Mouse (Mus musculus): Measurements from ENCODE around the gene Tgfbr3l. TPM values are rescaled to one million over a fixed set of nuclear protein-coding genes. Genes with fewer than 3 reads are reported as not detected.
"Not testable (repeated sequence)": the region's sequence is repeated elsewhere in the genome, so short reads cannot be mapped to it uniquely, and the experiment has no call there.

Tgfbr3l gene
- total RNA-seq, 2 experiments from 2014 or later = 1.7 TPM

DNA sequence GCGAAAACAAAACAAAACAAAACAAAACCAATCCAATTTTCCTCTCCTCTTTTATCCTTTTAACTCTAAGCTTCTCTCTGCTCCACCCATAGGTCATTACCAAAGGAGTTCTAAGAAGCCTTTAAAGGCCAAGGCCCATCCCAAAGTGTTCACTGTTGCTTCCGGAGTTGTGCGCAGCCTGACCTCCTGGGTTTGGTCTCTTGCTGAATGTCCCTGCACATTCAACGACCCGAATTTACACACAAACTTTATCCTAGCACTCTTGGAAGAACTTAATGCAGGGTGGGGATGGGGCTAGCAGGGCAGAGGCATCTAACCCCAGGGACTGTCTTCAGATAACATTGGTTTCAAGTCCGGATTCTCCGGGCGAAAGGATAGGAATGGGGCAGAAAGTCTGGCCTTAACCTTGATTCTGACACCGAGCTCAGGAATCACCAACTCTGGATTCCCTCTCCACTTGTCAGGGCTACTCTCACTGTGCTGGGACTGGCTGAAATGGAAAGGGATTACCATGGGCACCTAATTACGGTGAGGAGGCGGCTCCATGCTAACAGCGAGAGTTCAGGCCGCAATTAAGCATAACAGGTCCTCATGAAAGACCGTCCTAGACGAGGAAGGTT is 10.1 kb upstream of the Tgfbr3l start:
- DNase-seq = peak in 1 of 2 experiments; percentile 38

DNA sequence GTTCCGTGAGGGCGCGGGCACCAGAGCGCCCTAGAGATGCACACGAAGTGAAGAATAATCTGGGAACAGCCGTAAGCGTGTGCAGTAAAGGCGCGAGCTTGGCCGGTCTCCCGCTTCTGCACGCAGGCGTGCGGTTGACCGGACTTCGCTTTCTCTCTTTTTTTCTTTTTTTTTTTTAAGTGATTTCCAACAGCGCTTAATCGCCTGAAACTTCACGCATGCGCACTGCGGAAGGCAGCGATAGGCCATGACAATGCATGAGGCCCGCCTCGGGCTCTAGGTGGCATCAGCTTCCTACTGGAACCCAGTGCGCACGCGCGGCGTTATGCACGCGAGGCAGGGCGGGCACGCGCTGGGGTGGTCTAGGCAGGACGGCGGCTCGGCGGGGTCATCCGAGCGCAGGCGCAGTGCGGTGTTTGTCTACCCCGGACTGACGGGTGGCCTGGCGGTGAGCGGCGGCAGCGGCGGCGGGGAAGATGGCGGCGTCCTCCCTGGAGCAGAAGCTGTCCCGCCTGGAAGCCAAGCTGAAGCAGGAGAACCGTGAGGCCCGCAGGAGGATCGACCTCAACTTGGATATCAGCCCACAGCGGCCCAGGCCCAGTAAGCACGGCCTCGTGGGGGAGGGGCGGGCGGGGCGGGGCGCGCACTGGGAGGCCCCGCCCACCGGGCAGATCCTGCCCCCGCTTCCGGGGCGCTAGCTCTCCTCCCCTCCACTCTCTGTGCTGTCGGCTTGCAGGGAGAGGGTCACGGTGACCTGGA is 9.4 kb upstream of the Tgfbr3l start, which contains the start of the genes Map2k7 and Gm49320:
Gene Map2k7, plus strand, starts transcription at position 307 of the 759 bp plus-strand sequence.
Gene Gm49320, plus strand, starts transcription at position 432 of the 759 bp plus-strand sequence.
- peak; percentile 99 to 100 for DNase-seq

DNA sequence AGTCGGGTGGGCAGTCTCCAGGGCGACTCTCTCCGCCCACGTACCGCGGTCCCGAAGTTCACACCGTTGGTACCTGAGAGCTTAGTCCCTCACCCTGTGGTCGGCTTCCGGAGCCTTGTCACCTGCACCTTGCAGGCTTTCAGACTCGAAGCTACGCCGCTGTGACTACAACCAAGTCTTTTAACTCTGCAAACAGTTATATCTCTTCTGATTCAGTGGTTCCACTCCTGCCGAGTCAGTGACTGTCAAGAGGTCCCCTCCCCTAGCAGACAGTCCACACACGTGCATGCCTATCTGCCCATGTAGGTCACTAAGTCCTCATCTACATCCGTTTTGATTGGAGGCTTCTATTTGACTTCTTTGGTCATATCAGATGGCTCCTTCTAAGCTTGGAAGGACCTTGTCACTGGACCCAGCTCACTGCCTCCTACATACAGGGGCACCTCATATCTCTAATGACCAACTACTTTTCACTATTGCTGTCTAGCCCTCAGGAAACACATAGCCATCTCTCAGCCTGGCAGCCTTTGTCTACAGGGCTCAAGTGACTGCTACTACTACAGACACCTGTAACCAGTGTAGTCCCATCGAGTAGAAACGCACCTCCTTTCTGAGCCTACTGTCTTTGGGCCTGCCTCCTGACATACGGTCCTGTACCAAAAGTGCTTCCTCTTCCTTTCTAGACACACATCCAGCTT is 8.7 kb upstream of the Tgfbr3l start:
- DNase-seq = no peak

DNA sequence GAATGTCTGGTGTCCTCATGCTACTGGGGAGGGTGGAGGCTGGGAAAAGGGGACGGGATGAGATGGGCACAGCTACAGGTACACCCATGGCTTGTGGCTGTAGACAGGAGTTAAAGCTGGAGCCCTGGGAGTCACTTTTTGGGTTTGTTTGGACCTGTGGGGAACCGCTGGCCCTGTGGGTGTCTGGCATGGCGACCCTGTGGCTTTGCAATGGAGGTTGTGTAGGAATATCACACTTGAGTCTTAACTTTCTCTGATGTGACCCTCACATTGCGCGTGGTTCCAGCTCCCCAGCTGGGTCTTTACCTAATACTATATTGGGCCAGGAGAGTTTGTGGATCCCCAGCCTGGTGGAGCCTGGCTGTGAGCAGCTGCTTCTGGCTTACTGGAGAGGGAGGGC is 3.0 kb upstream of the Tgfbr3l start:
- DNase-seq = no peak

DNA sequence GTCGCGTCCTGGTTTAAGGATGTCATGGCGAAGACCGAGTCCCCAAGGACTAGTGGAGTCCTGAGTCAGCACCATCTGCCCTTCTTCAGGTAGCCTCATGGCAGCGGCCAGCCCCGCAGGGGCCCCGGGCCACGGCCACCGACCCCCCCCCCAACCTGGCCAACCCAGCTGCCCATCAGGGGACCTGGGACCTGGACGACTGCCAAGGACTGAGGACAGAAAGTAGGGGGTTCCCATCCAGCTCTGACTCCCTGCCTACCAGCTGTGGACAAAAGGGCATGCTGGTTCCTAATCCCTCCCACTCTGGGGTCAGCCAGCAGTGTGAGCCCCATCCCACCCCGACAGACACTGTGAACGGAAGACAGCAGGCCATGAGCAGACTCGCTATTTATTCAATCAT is 2.3 kb upstream of the Tgfbr3l start:
- DNase-seq = no peak

DNA sequence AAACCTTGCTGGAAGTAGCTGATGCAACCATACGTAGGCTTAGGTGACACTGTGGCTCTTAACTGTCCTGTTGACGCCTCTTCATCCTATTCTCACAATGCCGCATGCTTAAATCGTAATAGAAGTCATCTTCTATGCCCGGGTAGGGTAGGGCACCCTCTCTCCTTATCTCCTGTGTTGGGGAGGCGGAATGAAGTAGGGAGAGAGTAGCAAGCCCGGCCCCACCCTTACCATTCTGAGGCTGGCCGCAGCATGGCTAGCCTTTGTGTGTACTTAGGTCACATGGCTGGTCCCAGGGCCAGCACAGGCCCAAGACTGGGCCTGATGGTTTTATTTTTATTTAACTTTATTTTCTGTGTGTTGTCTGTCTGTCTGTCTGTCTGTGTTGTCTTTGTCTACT is 773 bp upstream of the Tgfbr3l start:
- no peak for DNase-seq

DNA sequence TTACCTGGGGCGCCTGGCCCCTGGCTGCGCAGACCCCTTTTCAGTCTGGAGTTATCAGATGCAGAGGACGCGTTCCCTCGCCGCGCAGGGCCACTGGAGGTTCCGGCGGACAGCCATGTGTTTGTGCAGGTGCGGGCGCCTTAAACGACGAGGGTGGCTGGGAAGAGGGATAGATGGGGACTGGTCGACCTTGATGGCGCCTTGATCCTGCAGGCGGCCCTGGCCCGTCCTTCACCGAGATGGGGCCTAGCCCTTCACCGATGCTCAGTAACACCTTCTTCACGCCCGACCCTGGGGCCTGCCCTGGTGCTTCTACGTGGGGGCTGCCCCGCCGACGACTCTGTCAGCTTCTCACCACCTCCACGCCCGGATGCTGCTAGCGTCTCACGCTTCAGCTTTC is 1.2 kb downstream of the Tgfbr3l start:
- peak; percentile 26 to 32 for DNase-seq

DNA sequence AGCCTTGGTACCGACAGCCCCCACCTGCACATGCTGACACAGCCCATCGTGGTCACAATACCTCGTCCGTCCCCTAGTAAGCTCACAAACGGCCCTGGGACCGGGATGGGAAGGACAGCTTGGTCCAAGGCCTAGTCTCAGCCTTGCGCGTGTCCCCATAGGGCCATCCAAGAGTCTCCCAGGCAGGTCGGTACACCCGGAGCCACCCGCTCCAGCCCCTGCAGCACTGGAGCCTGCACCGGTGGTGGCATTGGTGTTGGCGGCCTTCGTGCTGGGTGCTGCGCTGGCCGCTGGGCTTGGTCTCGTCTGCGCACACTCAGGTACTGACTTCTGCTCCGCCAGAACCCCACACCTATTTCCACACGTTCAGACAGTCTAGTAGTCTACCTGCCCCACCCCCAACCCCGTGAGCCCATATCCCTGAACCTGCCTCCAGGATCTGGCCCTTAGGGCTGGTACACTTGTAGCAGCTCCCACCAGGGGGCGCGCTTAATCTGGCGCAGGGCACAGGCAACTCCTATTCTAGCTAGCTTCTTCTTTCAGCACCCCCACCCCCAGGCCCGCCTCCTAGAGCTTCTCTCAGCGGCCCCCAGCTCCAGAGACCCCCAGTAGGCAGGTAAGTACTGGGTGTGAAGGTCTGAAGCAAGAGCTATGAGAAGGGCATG is 2.4 kb downstream of the Tgfbr3l start:
- DNase-seq = peak; percentile 80 to 87

DNA sequence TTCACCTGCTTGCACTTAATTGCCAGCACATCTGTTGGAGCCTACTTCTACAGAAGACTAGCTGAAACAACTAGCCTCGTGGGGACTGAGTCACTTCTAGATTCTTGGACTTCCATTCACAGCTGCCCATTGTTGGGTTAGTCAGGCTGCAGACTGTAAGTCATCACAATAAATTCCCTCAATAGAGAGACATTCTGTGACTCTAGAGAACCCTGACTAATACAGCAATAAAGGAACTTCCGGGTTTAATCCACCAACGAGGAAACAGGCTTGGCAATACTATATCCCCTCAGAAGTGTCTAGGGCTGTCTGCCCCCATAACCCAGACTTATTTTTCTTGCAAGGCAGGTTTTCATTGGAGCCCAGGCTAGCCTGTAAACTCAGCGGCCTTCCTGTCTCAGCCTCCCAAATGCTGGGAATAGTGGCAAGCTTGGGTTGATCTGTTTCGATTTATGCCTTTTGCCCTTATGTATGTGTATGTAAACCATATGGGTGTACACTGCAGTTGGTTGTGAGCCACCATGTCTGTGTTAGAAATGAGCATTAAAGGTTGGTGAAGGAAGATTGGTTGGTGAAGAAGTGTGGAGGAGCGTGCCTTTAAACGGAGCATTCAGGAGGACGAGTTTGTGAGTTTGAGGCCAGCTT is 4.2 kb downstream of the Tgfbr3l start:
- no peak for DNase-seq

DNA sequence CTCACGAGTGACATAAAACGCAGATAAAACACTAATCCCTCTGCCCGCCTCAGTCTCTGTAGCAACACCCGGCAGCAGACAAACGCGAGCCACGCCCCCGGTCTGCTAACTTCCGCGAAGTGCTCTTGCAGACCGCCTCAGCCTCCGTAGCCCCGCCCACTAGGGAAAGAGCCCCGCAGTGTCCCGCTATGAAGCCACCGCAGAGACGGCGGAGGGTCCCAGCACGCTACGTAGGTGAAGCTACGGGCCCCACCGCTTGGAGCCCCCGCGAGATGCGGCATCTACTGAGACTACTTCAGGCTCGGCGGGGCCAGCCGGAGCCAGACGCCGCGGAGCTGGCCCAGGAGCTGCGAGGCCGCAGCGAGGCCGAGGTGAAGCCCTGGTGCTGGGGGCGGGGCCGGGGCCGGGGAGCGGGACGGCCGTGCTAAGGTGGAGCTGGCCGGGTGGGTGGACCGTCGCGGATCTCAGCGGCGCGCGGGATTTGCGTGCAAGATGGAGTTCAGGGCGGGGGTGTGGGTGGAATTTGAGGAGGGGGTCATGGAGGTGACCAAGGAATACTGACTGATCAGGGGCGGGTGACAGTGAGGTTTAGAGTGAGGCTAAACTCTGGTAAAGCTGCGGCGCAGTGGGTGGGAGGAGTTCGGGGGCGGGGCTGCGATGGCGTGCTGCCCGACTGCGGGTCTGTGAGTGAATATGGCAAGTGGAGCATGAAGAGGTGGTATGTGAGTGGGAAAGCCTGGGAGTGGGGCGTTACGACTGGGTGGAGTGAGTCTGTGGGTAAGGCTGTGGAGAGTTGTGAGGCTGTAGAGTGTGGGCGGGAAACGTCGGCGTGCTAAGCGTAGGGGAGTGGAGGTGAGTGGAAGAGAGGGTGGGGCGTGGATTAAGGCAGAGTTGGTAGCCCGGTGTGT is 5.2 kb downstream of the Tgfbr3l start, which contains the start of gene Snapc2:
Gene Snapc2, plus strand, starts transcription at position 147 of the 908 bp plus-strand sequence.
- DNase-seq = peak; percentile 97 to 99

DNA sequence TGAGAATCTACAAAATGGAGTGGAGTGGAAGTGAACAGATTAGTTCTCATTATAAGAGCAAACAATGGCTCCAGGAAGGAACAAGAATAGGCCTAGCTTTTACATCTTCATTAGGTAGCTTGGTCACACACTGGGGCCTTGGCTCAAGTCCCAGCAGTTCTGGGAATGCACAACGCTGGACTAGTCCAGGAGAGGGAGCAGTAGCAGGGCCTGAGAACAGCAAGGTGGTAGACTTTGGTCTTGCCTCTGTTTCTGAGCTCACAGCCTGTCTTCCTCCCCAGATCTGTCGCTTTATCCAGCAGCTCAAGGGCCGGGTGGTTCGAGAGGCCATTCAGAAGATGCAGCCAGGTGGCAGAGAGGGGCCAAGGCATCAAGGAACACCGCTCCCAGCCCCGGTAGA is 6.0 kb downstream of the Tgfbr3l start:
- DNase-seq = peak; percentile 63 to 64

DNA sequence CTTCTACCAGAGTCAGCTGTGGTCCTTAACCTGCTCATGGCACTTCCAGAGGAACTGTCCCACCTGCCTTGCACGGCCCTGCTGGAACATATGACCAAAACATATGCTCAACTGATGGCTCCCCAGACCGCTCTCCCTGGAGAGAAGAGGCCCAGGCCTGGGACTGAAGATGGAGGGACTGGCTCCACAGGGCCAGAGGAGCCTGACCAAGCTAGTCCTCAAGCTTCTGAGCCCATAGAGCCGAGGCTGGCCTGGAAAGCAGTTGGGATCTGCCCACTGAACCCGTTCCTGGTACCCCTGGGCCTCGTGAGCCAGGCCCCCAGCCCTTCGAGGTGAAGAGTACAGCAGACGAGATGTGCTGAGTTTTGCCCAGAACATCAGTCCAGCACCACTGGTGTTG is 7.5 kb downstream of the Tgfbr3l start:
- not testable (repeated sequence) for DNase-seq

DNA sequence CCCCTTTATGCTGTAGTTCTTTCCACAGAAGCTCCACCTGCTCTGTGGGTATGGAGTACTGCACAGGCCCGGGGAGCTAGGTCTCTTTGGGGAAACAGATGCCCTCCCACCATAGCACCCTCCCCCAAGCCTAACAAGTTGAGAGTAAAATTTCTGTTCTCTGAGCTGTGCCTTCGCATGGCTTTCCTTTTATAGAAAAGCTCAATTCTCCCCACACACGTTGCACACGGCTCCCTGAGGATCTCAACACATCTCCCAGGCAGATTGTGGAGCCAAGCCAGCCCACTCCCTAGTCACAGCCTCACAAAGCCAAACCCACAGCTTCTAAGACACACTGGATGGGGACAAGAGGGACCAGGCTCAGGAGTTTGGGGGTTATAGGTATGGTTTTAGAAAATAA is 8.9 kb downstream of the Tgfbr3l start:
- DNase-seq = no peak

DNA sequence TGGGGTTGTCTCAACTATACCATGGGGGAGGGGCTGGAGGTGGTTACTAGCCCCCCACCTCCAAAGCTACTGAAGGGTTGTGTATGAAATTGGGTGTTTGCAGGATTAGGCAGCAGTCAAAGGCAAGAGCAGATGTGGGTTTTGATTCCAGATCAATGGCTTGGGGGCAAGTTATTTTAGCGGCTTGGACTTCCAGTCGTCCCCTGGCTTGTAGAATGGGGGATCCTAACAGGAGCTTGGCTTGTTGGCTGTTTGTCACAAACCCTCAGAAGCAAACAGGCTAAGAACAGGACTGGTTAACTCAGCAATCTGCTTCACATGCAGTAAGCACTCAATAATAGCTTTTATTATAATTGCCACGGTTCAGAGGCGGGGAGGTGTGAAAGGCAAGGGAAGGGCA is 9.3 kb downstream of the Tgfbr3l start:
- DNase-seq = no peak

DNA sequence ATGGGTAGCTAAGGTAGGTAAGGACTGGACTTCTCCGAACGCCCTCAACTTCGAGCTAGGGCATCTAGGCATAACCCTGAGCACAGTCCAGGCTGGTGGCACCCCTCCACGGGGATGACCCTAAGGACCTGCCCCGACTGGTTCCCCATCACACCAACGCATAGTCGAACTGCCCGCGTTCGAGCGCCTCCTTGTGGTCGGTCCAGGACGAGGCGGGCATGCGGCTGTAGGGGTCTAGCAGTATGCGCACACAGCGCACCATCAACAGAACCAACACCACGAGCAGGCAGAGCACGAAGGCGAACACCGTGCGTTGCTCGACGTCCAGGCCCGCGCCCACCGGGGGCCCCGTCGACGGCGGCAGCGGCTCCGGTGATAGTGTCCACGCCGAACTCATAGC is 10.2 kb downstream of the Tgfbr3l start:
- peak; percentile 50 to 69 for DNase-seq

DNA sequence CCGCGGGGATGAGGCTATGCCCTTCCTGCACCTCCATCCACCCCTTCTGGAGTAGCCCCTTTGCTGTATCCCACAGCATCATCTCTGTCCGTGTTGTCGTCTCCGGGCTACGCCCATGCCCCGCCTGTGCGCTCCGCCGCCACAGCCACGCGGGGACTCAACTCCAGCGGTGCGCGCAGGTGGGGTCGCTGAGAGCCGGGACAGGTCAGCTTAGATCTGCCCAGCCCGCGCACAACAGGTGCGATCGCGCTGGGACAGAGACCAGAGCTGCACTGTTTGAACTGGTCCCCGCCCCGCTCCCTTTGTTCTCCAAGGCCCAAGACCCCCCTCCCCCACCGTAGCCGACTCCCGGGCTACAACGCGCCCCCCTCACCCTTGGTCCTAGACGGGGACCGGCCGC is 10.7 kb downstream of the Tgfbr3l start:
- DNase-seq = peak in 1 of 2 experiments; percentile 37

DNA sequence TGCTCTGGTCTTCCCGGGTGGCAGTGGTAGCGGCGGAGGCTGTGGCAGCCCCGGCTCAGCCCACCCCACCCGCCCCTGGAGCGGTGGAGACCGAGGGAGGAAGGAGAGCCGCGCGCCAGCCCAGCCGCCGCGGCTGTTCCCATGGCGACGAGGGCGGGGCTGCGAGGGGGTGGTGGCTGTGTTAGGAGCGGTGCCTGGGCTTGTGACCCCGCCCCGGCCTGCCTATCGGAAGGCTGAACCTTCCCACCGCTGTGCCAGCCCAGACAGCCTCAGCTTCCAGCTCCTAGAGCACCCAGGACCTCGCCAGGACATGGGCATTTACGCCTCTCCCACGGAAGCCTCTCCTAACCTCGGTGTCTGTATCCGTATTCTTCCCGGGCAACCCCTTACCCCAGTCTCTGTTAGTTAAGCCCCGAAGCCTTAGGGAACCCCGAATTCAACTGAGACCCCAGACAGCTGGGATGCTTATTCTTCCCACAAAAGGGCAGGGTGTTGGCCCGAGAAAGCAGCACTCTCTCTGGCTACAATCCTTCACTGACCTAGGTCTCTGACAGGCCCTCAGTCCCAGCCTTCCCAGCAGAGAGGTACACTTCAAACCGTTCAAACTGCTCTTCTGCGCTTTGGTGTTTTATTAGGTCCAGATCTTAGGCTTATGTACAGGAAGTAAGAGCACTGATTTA is 11.3 kb downstream of the Tgfbr3l start, which contains the start of gene Ctxn1:
Gene Ctxn1, minus strand, starts transcription at position 150 of the 680 bp plus-strand sequence.
- peak; percentile 96 for DNase-seq

DNA sequence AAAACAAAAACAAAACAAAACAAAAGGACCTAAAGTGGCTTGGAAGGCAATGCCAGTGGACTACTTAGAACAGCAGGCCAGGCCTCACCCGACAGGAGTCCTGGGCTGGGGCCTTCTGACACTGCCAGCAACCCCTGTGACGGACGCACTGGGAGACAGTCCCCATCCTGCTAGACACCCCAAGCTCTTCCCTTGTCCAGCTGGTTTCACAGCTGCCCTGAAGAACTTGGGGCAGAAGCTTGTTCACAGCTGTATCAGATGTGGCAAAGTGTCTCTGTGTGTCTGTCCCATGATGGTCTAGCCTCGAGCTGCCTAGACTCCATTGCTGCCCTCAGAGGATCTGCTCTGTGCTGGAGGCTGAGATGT is 11.8 kb downstream of the Tgfbr3l start:
- no peak for DNase-seq

DNA sequence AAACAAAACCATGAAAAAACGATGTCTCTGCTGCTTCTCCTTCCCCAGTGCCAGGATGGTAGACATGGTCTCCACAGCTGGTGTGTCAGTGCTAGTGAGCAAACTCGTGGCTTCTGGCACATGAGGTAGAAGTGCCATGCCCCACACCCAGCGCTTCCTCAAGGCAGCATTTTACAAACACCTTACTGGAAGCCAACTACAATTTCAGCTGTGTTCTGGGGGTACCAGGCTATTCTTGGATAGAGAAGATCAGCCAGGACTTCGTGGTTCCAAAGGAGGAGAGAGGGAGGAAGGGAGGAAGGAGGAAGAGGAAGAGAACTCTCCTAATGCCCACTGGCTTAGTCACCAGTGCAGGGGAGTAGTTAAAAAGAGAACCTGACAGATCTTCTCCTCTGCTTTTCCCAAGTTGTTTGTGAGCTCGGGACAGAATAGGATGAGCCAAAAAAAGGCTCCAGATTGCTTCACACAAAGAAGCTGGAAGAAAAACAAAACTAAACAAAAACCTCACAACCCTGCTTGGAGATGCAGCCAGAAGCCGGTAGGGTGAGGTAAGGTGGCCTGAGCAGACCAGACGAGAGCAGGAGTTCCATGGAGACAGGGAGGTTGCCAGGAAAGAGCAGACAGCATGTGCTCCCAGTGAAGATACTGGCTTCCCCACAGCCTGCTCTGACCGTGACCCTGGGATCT is 15.2 kb downstream of the Tgfbr3l start:
- no peak for DNase-seq
